Mouse (Mus musculus): Measurements from ENCODE around the gene Wwp2.

Wwp2 gene

GRCm38 (mm10) chr8:107435421-107435961, 674 bp upstream of the Wwp2 start:
- no peak for DNase-seq (ENCODE audit: low read depth, low spot score)

- peak; percentile 14 for DNase-seq (ENCODE audit: low read depth, low spot score)
Observed at GRCm38 (mm10) chr8:107436841-107437421, 766 bp downstream of the Wwp2 start.

GRCm38 (mm10) chr8:107437711-107438110, 1.5 kb downstream of the Wwp2 start:
- DNase-seq (ENCODE audit: low read depth, low spot score), result no peak

GRCm38 (mm10) chr8:107439880-107440625, 3.9 kb downstream of the Wwp2 start:
- DNase-seq (ENCODE audit: low read depth, low spot score), result no peak

GRCm38 (mm10) chr8:107444626-107445025, 8.5 kb downstream of the Wwp2 start:
- DNase-seq (ENCODE audit: low read depth, low spot score), result peak; percentile 41

GRCm38 (mm10) chr8:107447713-107448112, 11.5 kb downstream of the Wwp2 start:
- DNase-seq (ENCODE audit: low read depth, low spot score), result no peak

GRCm38 (mm10) chr8:107448382-107448889, 12.3 kb downstream of the Wwp2 start:
- DNase-seq (ENCODE audit: low read depth, low spot score), result no peak

- DNase-seq (ENCODE audit: low read depth, low spot score), result no peak
Observed at GRCm38 (mm10) chr8:107449130-107449529, 13.0 kb downstream of the Wwp2 start.

- DNase-seq (ENCODE audit: low read depth, low spot score), result no peak
Observed at GRCm38 (mm10) chr8:107449655-107450054, 13.5 kb downstream of the Wwp2 start.

GRCm38 (mm10) chr8:107451414-107452066, 15.4 kb downstream of the Wwp2 start:
- no peak for DNase-seq (ENCODE audit: low read depth, low spot score)

- no peak for DNase-seq (ENCODE audit: low read depth, low spot score)
Observed at GRCm38 (mm10) chr8:107453386-107453785, 17.2 kb downstream of the Wwp2 start.

GRCm38 (mm10) chr8:107455268-107455667, 19.1 kb downstream of the Wwp2 start:
- DNase-seq (ENCODE audit: low read depth, low spot score), result peak; percentile 77

- no peak for DNase-seq (ENCODE audit: low read depth, low spot score)
Observed at GRCm38 (mm10) chr8:107457725-107458124, 21.6 kb downstream of the Wwp2 start.

GRCm38 (mm10) chr8:107458281-107458680, 22.1 kb downstream of the Wwp2 start:
- no peak for DNase-seq (ENCODE audit: low read depth, low spot score)

- DNase-seq (ENCODE audit: low read depth, low spot score), result no peak
Observed at GRCm38 (mm10) chr8:107462423-107462822, 26.3 kb downstream of the Wwp2 start.

GRCm38 (mm10) chr8:107465332-107465990, 29.3 kb downstream of the Wwp2 start:
- no peak for DNase-seq (ENCODE audit: low read depth, low spot score)

GRCm38 (mm10) chr8:107466642-107467041, 30.5 kb downstream of the Wwp2 start:
- DNase-seq (ENCODE audit: low read depth, low spot score), result no peak

GRCm38 (mm10) chr8:107468811-107469302, 32.7 kb downstream of the Wwp2 start:
- no peak for DNase-seq (ENCODE audit: low read depth, low spot score)

GRCm38 (mm10) chr8:107470302-107470701, 34.1 kb downstream of the Wwp2 start:
- DNase-seq (ENCODE audit: low read depth, low spot score), result peak; percentile 49

- DNase-seq (ENCODE audit: low read depth, low spot score), result peak; percentile 40
Observed at GRCm38 (mm10) chr8:107472403-107473100, 36.4 kb downstream of the Wwp2 start.

GRCm38 (mm10) chr8:107473369-107473768, 37.2 kb downstream of the Wwp2 start:
- no peak for DNase-seq (ENCODE audit: low read depth, low spot score)
